Mouse (Mus musculus) heart, embryonic 11.5 days (tissue): ENCODE results near the gene Igf2. TPM values are rescaled to one million over a fixed set of nuclear protein-coding genes. Genes with fewer than 3 reads are reported as not detected.
A peak's percentile ranks its signal among the peaks of the same experiment; 100 is the strongest.

Experiments used
- ATAC-seq: fragments of 200-750 bp; cut with Nextera tagmentation; replicated peaks from 2 replicates; pipeline ENCODE4 v1.8.0; 2017; ENCODE audit warnings: moderate library complexity; ENCODE audit not compliant: insufficient number of reproducible peaks, low FRiP score, low TSS enrichment
- H3K27ac ChIP-seq: fragments of 300-500 bp; sonication (generic); 2 replicates; pipeline ENCODE4 v1.5.1; 2014; ENCODE audit warnings: mild to moderate bottlenecking, low read depth, low read length
- H3K27me3 ChIP-seq: fragments of 300-500 bp; sonication (generic); 2 replicates; pipeline ENCODE4 v1.6.1; 2014; ENCODE audit warnings: mild to moderate bottlenecking, low read length, mixed read lengths; ENCODE audit not compliant: control insufficient read depth, insufficient read depth
- H3K36me3 ChIP-seq: fragments of 300-500 bp; sonication (generic); 2 replicates; pipeline ENCODE4 v1.6.1; 2014; ENCODE audit warnings: mild to moderate bottlenecking, low read length, moderate library complexity, mixed read lengths; ENCODE audit not compliant: control insufficient read depth, insufficient read depth
- H3K4me1 ChIP-seq: fragments of 300-500 bp; sonication (generic); 2 replicates; pipeline ENCODE4 v1.6.1; 2014; ENCODE audit warnings: low read length; ENCODE audit not compliant: control insufficient read depth, insufficient read depth
- H3K4me2 ChIP-seq: fragments of 300-500 bp; sonication (generic); 2 replicates; pipeline ENCODE4 v1.6.1; 2014; ENCODE audit warnings: mild to moderate bottlenecking, moderate library complexity
- H3K4me3 ChIP-seq: fragments of 300-500 bp; sonication (generic); 2 replicates; pipeline ENCODE4 v1.5.1; 2014; ENCODE audit warnings: low read depth, low read length
- H3K9ac ChIP-seq: fragments of 300-500 bp; sonication (generic); 2 replicates; pipeline ENCODE4 v1.6.1; 2014; ENCODE audit warnings: mild to moderate bottlenecking, low read depth, low read length, moderate library complexity
- H3K9me3 ChIP-seq: fragments of 300-500 bp; sonication (generic); replicated peaks from 2 replicates; pipeline ENCODE4 v1.6.1; 2016; ENCODE audit warnings: low read length; ENCODE audit not compliant: control insufficient read depth
- WGBS: fragments of 180-500 bp; shearing (Covaris S2); extraction: QIAGEN DNeasy Blood & Tissue Kit; methylation state at CpG from one replicate; pipeline ENCODE4 v1.1.7; 2014; ENCODE audit not compliant: insufficient replicate concordance; 5-methylcytosine and 5-hydroxymethylcytosine counted together
- polyA plus RNA-seq: library from polyadenylated mRNA; unstranded; fragments of >200 nt; fragmentation: Nextera tagmentation; extraction: Ambion mirVana; gene quantifications from 2 replicates; pipeline ENCODE4 v1.2.1, GENCODE M21; 2014

The Igf2 gene
- polyA plus RNA-seq, 1 experiment from 2014 or later: 1,138 TPM

DNA sequence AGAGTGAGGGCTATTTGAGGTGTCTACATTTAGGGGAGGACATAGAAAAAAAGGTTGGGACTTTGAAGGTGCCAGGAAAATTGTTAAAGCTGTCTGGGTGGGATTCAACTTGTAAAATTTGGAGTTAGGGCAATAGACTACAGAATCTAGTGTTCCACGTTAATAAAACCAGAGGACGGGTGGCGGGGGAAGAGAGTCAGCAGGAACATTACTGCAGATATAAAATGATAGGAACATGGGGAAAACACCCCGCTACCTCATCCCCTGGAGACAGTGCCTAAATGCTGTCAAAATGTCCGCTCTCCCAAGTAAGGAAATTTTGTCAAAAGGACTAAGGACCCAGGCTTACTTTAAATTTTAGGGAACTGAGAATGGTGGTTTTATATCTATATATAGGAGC is 3.5 kb downstream of the Igf2 start:
- peak overlapping the region; percentile 84 for H3K27ac ChIP-seq
- WGBS: 10% methylated on average over 5 of the region's 5 CpGs

GRCm38 (mm10) chr7:142661811-142662210 is 4.8 kb downstream of the Igf2 start:
- H3K9ac ChIP-seq: peak overlapping the region; percentile 98
- H3K4me3 ChIP-seq: peak overlapping the region; percentile 70
- no peaks in the 10 kb centered on the region for H3K36me3 ChIP-seq
- ATAC-seq: no peak
- H3K27ac ChIP-seq: peak overlapping the region; percentile 99
- peak overlapping the region; percentile 76 for H3K4me2 ChIP-seq
- H3K27me3 ChIP-seq: peaks cover 77% of the 10 kb centered on the region
- H3K4me1 ChIP-seq: peaks cover 9% of the 10 kb centered on the region
- no peaks in the 10 kb centered on the region for H3K9me3 ChIP-seq

More for the DNA sequence above, 3.5 kb downstream of the Igf2 start:
- ATAC-seq: no peak
- Histone ChIP-seq H3K9ac (peak overlapping the region; percentile 88), H3K36me3 (peaks cover 11% of the 10 kb centered on the region; the same call in 1 of the 2 replicates), H3K4me2 (peak overlapping the region; percentile 76), H3K4me1 (peaks cover 9% of the 10 kb centered on the region), H3K27me3 (peaks cover 66% of the 10 kb centered on the region), H3K9me3 (no peaks in the 10 kb centered on the region), H3K4me3 (peak overlapping the region; percentile 70)

- peak overlapping the region; percentile 76 for H3K4me2 ChIP-seq
- no peaks in the 10 kb centered on the region for H3K36me3 ChIP-seq
- no peak for ATAC-seq
- H3K4me3 ChIP-seq: peak overlapping the region; percentile 70
- H3K27ac ChIP-seq: peak overlapping the region; percentile 99
- under 1% methylated on average over 25 of the region's 25 CpGs for WGBS
- no peaks in the 10 kb centered on the region for H3K9me3 ChIP-seq
- H3K27me3 ChIP-seq: peaks cover 81% of the 10 kb centered on the region
- H3K4me1 ChIP-seq: peaks cover 9% of the 10 kb centered on the region
- peak overlapping the region; percentile 98 for H3K9ac ChIP-seq
Measured at GRCm38 (mm10) chr7:142661046-142661445, 5.6 kb downstream of the Igf2 start.

DNA sequence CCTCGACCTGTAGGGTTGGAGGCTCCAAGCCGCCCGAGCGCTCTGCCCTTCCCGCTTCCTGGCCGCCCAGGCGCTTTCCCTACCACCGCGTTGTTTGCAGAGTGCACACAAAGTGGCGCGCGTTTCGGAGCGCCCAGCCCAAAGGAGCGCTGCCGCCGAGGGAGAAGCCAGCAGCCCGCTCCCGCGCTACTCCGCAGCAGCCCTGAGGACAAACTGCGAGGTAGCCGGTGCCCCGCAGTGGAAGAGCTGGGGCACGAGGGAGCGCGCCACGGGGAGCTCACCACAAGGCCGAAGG is 6.0 kb downstream of the Igf2 start:
- no peaks in the 10 kb centered on the region for H3K36me3 ChIP-seq
- WGBS: under 1% methylated on average over 29 of the region's 29 CpGs
- peak overlapping the region; percentile 99 for H3K27ac ChIP-seq
- ATAC-seq: no peak
- H3K27me3 ChIP-seq: peaks cover 81% of the 10 kb centered on the region
- no peaks in the 10 kb centered on the region for H3K9me3 ChIP-seq
- peak overlapping the region; percentile 70 for H3K4me3 ChIP-seq
- H3K9ac ChIP-seq: peak overlapping the region; percentile 98
- peaks cover 9% of the 10 kb centered on the region for H3K4me1 ChIP-seq
- peak overlapping the region; percentile 76 for H3K4me2 ChIP-seq

GRCm38 (mm10) chr7:142659767-142660650 is 6.6 kb downstream of the Igf2 start:
- H3K36me3 ChIP-seq: no peaks in the 10 kb centered on the region; the same call in 1 of the 2 replicates
- no peaks in the 10 kb centered on the region for H3K9me3 ChIP-seq
- H3K27me3 ChIP-seq: peaks cover 80% of the 10 kb centered on the region
- peak overlapping the region; percentile 98 for H3K9ac ChIP-seq
- ATAC-seq: no peak
- peaks cover 11% of the 10 kb centered on the region for H3K4me1 ChIP-seq
- H3K27ac ChIP-seq: peak overlapping the region; percentile 99
- peak overlapping the region; percentile 76 for H3K4me2 ChIP-seq
- under 1% methylated on average over 43 of the region's 43 CpGs for WGBS
- H3K4me3 ChIP-seq: peak overlapping the region; percentile 70

GRCm38 (mm10) chr7:142659181-142659681 is 7.4 kb downstream of the Igf2 start:
- Histone ChIP-seq H3K4me3 (peak overlapping the region; percentile 70), H3K9me3 (no peaks in the 10 kb centered on the region), H3K36me3 (peaks cover 1% of the 10 kb centered on the region; the same call in 1 of the 2 replicates), H3K9ac (peak overlapping the region; percentile 98), H3K27ac (peak overlapping the region; percentile 99), H3K4me2 (peak overlapping the region; percentile 76), H3K27me3 (peaks cover 80% of the 10 kb centered on the region), H3K4me1 (peaks cover 16% of the 10 kb centered on the region)
- under 1% methylated on average over 26 of the region's 70 CpGs for WGBS
- peak; percentile 47 for ATAC-seq

GRCm38 (mm10) chr7:142658681-142659180 is 7.9 kb downstream of the Igf2 start:
- Histone ChIP-seq H3K9ac (peak overlapping the region; percentile 98), H3K27ac (peak overlapping the region; percentile 99), H3K27me3 (peaks cover 80% of the 10 kb centered on the region), H3K36me3 (peaks cover 3% of the 10 kb centered on the region; the same call in 1 of the 2 replicates), H3K9me3 (no peaks in the 10 kb centered on the region), H3K4me2 (peak overlapping the region; percentile 76), H3K4me1 (peaks cover 19% of the 10 kb centered on the region), H3K4me3 (peak overlapping the region; percentile 70)
- ATAC-seq: no peak
- 2% methylated on average over 39 of the region's 40 CpGs for WGBS

DNA sequence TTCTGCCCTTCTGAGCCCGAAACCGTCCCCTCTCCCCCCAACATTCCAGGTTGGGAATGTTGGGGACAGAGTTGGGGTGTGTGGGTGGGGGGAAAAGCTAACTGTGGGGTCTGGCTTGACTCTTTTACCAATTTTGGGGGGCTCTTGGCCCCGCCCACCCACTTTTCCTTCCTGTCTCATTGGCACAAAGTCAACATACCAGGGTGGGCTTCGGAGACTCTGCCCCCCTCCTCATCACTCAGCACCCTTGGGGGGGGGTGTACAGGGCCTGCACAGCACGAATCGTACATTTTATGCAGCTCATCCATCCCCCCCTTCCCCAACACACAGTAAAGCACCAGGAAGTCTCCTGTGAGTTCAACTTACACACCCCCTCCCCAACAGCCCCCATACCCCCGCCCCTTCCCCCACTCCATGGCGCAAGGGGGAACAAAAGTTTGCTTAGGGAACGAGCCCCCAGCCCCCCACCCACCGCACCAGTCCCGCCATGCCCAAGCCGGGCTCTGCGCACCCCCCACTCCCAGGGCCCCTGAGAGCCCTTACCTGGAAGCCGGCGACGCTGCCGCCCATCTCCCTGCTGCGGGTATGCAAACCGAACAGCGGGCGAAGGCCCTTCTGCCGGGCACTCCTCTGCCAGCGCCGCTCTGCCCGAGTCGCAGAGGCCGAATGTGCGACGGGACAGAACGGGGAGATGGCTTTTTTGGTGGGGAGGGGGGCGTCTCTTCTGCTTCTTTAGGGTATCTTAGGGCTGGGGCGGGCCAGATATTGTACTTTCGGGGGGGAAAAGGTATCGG is 8.6 kb downstream of the Igf2 start:
- Histone ChIP-seq H3K27ac (peak overlapping the region; percentile 99), H3K4me2 (peak overlapping the region; percentile 76), H3K27me3 (peaks cover 79% of the 10 kb centered on the region), H3K9me3 (no peaks in the 10 kb centered on the region), H3K4me1 (peaks cover 19% of the 10 kb centered on the region), H3K9ac (peak overlapping the region; percentile 98), H3K36me3 (peaks cover 3% of the 10 kb centered on the region; the same call in 1 of the 2 replicates), H3K4me3 (peak overlapping the region; percentile 70)
- WGBS: 2% methylated on average over 33 of the region's 34 CpGs
- ATAC-seq: no peak
